In genomic region chr15:11369572-11369971, GRCm38 (mm10) we compare ENCODE assay signal across 16 mouse cellular contexts.
"Had no signal": no experiment of that assay in that cellular context is flagged by ENCODE, and none has a peak within 500 bp of the region (broad histone marks: within the 10 kb centered on the region; RNA-seq: fewer than 3 reads in every experiment).

No protein-coding gene starts in this region.

- H3K9ac ChIP-seq: neural tube, embryonic 13.5 days; neural tube, embryonic 15.5 days; stomach, embryonic 15.5 days had no signal

- H3K36me3 ChIP-seq: neural tube, embryonic 13.5 days; neural tube, embryonic 15.5 days; stomach, embryonic 15.5 days had no signal

- H3K27me3 ChIP-seq: neural tube, embryonic 13.5 days; neural tube, embryonic 15.5 days; stomach, embryonic 15.5 days had no signal

- H3K27ac ChIP-seq: neural tube, embryonic 13.5 days; neural tube, embryonic 15.5 days; stomach, embryonic 15.5 days; stomach, postnatal 0 days had no signal

- H3K4me2 ChIP-seq: neural tube, embryonic 13.5 days; neural tube, embryonic 15.5 days; stomach, embryonic 15.5 days had no signal

- H3K4me1 ChIP-seq: neural tube, embryonic 13.5 days; neural tube, embryonic 15.5 days; stomach, embryonic 15.5 days had no signal

- H3K9me3 ChIP-seq: neural tube, embryonic 13.5 days; neural tube, embryonic 15.5 days; stomach, embryonic 15.5 days had no signal

- DNase-seq: retina, postnatal 1 day; right cerebral cortex, adult 18-20 months; right cerebral cortex, postnatal 14 days; right cerebral cortex, postnatal 25 days; right cerebral cortex, postnatal 4 days; spleen, adult 18-20 months; thymus, adult 18-20 months; thymus, adult 2 months; thymus, postnatal 14 days; thymus, postnatal 25 days; thymus, postnatal 36 days; thymus, postnatal 4 days had no signal

- H3K4me3 ChIP-seq: neural tube, embryonic 13.5 days; neural tube, embryonic 15.5 days; stomach, embryonic 15.5 days had no signal
